Mouse (Mus musculus) CD4-positive helper T cell, adult 2 months (primary cell): Measurements from ENCODE around the gene Rnf150.

Source experiments
- DNase-seq: peaks from one replicate; pipeline ENCODE4 v3.0.0-alpha.2; 2012; ENCODE audit warnings: low read depth, missing footprints, low spot score

Rnf150 gene

GRCm38 (mm10) chr8:83011286-83011685 is 148.1 kb downstream of the Rnf150 start:
- no peak for DNase-seq

DNA sequence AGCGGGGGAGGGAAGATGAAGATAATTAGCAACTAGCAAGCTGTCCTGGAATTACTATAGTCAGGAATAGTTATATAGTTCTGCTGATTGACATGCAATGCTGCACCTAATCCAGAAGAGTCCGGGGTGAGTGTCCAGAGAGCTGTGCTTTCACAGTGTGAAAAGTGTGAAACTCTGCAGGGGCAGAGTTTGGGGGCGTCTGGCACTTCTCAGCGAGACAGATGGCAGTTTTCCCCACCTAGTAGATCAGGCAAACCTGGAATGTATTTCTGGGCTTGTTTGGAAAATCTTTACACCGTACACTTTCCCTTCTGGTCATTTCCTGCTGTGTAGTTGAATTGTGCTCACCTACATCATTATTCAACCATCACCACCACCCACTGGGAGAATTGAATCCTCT is 148.6 kb downstream of the Rnf150 start:
- no peak for DNase-seq

- no peak for DNase-seq
These were observed 165.1 kb downstream of the Rnf150 start for GRCm38 (mm10) chr8:83028211-83028610.

- no peak for DNase-seq
These were observed 169.6 kb downstream of the Rnf150 start for GRCm38 (mm10) chr8:83032800-83033199.

DNA sequence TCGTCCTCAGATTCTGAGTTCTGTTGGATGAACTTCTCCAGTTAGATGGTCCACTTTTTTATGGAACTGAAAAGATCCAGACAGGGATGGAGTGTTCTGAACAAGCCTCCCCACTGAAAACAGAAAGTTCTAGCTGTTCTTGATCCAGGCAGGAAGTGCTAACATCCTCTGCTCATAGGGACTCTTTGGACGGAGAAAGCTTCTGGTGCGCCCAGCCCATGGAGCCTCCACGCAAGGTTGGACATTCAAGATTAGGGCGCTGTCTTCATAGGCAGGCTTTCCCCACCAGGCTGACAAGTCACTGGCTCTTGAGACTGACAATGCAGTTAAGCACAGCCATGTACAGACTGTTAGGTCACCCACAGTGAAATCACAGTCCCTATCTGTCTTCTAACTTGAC is 172.0 kb downstream of the Rnf150 start:
- DNase-seq, result no peak

DNA sequence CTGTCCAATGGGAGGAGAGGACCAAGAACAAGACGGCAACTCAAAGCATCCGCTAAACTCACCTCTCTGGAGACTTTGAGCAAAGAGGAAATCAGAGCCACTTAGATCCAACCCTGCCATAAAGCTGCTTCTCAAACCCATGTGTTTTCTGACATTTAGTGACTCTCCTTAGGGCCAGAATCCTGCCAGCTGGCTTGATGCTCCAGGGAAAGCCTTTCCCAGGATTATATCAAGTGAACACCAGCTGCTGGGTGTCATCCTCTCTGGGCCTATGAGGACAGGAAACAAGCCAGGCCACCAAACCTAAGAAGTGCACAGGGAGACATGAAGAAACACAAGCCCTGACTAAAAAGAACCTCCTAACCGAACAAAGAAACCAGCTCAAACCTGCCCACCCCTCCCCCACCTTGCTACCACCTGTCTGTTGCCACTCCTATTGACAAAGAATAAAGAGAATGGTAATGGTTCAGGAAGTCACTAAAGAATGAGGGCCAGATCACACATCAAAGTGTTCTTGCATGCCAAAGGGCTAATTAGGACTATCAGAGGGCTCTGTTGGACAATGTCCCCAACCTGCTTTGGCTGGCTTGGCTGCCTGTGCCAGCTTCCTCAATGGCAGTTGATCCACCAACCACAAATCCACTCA is 173.5 kb downstream of the Rnf150 start:
- DNase-seq, result no peak

- no peak for DNase-seq
These were observed 174.2 kb downstream of the Rnf150 start for GRCm38 (mm10) chr8:83037321-83037720.

- no peak for DNase-seq
These were observed 175.4 kb downstream of the Rnf150 start for GRCm38 (mm10) chr8:83038575-83038974.

DNA sequence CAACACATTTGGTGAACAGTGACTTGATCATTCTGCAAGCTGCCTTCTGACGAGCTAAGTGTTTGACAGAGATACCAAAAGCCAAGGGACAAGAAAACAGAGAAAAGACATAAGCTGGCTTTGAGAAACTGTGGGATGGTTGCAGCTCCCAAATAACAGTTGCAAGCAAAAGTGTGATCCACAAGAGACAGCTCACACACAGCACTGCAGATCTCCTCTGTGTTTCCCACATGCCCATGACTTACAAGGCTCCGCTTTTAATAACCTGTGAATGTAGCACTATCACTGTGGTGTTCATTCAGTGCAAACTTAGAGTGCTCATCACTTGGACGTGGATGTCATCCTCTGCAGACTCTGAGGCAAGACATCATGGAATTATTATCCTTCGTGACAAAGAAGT is 178.3 kb downstream of the Rnf150 start:
- no peak for DNase-seq

- no peak for DNase-seq
These were observed 183.8 kb downstream of the Rnf150 start for GRCm38 (mm10) chr8:83046912-83047311.

DNA sequence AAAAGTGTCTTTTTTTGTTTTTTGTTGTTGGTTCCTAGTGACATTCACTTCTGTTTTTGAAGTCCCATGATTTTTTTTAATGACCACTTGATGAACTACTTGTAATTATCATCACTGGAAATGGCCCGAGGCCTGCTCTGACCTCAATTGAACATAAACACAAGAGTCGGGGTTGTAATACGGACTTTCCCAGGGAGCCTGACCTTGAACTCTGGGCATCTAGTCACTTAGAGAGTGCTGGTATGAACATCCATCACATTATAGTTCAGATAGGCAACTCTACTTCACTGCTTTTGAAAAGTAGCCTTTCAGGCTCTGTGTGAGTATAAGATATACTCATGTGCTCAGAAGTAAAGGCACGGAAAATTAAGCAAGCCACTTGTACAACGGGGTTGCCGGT is 185.4 kb downstream of the Rnf150 start:
- DNase-seq, result no peak

GRCm38 (mm10) chr8:83049171-83049601 is 186.0 kb downstream of the Rnf150 start:
- DNase-seq, result no peak

- no peak for DNase-seq
These were observed 186.5 kb downstream of the Rnf150 start for GRCm38 (mm10) chr8:83049616-83050015.

DNA sequence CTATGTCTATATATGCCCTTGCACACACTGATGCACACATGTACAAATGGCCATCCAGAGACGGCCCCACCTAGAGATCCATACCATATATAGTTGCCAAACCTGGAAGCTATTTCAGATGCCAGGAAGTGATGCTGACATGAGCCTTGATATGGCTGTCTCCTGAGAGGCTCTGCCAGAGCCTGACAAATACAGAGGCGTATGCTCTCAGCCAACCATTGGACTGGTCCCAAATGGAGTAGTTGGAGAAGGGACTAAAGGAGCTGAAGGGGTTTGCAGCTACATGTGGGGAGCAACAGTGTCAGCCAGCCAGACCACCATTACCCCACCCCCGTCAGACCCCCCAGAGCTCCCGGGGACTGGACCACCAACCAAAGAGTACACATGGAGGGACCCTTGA is 189.7 kb downstream of the Rnf150 start:
- DNase-seq, result no peak

- no peak for DNase-seq
These were observed 191.6 kb downstream of the Rnf150 start for GRCm38 (mm10) chr8:83054801-83055200.

DNA sequence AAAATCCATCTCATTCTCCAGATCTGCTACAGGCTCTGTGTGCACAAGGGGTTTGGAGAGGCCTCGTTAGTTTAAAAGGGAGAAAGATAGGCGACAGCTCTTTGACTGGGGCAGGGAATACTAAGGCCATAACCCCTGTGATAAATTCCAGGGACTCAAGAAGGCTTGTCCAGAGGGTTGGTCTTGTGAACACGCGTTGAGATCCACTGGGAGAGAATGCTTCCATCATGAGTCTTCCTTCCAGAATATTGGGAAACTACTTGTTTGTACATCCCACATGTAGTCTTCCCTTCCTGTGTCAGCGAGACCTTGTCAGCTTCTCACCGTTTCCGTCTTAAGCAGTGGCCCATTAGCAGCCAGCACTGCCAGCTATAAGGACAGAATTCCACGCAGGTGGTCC is 195.8 kb downstream of the Rnf150 start:
- no peak for DNase-seq

- DNase-seq, result no peak
These were observed 196.9 kb downstream of the Rnf150 start for GRCm38 (mm10) chr8:83060076-83060475.

DNA sequence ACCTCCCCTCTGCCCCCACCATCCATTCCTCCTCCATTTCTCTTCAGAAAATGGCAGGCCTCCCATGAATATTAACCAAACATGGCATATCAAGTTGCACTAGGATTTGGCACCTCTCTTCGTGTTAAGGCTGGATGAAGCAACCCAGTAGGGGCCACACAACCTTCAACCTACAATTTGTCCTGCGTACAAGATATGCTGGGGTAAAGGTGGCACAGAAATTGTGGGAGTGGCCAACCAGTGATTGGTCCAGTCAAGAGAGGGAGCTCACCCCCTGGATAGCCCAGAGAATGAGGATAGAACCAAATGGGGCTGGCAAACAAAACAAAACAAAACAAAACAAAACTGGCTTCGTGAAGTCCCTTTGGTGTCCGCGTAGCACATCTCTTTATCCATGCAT is 198.1 kb downstream of the Rnf150 start:
- DNase-seq, result no peak

DNA sequence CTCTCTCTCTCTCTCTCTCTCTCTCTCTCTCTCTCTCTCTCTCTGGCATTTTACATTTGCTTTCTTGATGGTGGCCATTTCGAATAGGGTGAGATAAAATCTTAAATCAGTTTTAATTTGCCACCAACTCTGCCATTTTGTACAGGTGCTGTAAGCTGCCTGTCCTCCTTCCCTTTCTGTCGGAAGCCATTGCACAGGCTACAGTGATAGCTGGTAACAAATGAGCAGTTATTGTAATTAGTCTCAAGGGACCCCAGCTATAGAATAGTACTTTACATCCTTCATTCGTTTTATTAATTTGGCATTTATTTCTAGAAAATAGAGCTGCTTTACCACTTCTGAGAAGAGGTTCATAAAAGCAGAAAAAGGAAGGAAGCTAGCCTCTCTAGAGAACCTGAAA is 198.7 kb downstream of the Rnf150 start:
- no peak for DNase-seq

GRCm38 (mm10) chr8:83062276-83062675 is 199.1 kb downstream of the Rnf150 start:
- no peak for DNase-seq

DNA sequence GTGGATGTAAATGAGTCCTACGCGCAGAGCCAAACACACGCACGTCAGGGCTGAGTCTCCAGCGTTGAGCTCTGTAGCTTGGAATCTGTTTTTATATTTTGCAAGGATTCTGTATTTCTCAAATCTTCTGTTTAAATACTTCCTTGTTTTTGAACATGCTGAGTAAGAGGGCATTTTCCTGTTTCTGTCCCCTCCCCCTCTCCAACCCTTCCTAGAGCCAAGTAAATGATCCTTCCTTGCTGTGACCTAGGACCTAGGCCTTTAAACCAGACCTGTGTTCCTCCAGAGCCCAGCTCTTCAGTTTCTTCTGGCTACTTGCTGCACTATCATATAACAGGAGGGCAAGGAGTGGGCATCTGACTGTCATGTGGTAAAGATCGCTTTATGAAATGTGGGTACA is 200.9 kb downstream of the Rnf150 start:
- no peak for DNase-seq

GRCm38 (mm10) chr8:83066076-83066475 is 202.9 kb downstream of the Rnf150 start:
- DNase-seq, result no peak

DNA sequence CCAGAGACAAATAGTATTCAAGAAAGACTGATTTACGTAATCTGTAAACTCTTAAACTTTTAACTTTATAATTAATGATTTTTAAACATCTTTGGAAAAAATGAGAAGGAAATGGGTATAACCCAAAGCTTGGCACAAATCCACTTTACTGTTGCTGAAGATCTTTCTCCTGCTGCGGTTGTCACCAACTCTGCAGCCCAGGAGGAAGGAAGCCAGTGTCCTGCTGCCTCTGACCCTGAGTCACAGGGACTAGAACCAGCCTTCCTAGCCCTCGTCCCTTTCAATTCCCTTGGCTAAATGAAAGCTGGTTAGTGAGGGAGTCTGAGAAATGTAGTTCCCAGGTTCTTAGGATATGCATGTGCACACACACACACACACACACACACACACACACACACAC is 203.7 kb downstream of the Rnf150 start:
- no peak for DNase-seq

DNA sequence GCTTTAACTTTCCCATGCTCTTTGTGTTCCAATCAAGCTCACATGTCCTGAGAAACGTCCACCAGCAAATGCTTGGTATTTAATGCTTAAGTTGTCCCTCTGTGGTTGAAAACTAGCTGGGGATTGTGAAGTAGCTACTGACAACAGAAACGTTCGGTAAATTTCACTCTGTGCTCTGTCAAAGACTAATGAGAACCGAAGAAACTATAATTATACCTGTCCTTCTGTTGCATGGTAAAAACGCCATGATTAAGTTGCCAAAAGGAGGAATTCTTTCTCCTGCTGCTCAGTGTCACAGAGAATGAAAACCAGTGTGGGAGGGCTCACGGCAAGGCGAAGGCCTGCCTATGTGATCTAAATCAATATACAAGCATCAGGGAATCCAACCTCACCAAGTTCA is 204.8 kb downstream of the Rnf150 start:
- no peak for DNase-seq
